Mouse (Mus musculus) liver, postnatal 0 days (tissue): ENCODE measurements around the gene Sash1.

Experiments
- CTCF ChIP-seq: sonication (generic); IDR thresholded peaks from 2 replicates; pipeline ENCODE4 v1.5.1; 2016; ENCODE audit warnings: antibody characterized with exemption, low read depth
- EP300 ChIP-seq: IDR thresholded peaks from 2 replicates; pipeline ENCODE4 v1.6.1; 2016; ENCODE audit warnings: antibody characterized with exemption, low read depth, mild to moderate bottlenecking

DNA sequence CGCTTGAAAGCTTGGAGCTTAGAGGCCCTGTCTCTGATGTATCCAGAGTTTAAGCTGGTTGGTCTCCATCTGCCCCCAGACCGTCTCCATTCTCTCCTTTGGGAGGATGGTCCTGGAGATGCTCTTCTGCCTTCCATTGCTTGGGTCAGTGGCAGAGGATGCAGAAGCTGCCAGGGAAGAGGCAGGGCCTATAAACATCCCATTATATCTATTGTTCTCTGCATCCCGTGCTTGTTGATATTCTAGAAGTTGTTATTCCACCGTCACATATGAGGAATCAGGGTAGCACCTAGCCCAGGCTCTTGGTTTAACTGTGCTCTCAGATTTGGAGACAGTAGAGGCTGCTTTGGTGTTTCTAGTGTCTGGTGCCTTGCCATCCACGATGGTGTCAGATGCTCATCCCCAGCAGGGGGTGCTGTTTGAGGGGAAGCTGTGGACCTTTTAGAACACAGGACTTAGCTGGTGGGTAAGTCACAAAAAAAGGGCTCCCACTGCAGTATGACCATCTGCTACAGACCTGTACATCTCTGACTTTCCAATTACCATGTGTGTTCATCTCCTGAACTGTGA, 26.9 kb upstream of the Sash1 start:
- peak; percentile 57 for TF ChIP-seq CTCF
- TF ChIP-seq EP300, result no peak
